Mouse (Mus musculus) stomach, adult 2 months (tissue): ENCODE measurements around the gene Hck. TPM values are rescaled to one million over a fixed set of nuclear protein-coding genes. Genes with fewer than 3 reads are reported as not detected.

Experiments used
- polyA plus RNA-seq: library from polyadenylated mRNA; depleted of rRNA; stranded (reverse); fragments of >200 nt; gene quantifications from 2 replicates; pipeline ENCODE4 v1.2.3, GENCODE M21; 2012; rRNA removed

Gene Hck
- 5.2 and 7.3 TPM in 2 replicates for polyA plus RNA-seq

GRCm38 (mm10) chr2:153108313-153109264, at the start of gene Hck:
TSS of gene Hck (plus strand) at chr2:153108468.

DNA sequence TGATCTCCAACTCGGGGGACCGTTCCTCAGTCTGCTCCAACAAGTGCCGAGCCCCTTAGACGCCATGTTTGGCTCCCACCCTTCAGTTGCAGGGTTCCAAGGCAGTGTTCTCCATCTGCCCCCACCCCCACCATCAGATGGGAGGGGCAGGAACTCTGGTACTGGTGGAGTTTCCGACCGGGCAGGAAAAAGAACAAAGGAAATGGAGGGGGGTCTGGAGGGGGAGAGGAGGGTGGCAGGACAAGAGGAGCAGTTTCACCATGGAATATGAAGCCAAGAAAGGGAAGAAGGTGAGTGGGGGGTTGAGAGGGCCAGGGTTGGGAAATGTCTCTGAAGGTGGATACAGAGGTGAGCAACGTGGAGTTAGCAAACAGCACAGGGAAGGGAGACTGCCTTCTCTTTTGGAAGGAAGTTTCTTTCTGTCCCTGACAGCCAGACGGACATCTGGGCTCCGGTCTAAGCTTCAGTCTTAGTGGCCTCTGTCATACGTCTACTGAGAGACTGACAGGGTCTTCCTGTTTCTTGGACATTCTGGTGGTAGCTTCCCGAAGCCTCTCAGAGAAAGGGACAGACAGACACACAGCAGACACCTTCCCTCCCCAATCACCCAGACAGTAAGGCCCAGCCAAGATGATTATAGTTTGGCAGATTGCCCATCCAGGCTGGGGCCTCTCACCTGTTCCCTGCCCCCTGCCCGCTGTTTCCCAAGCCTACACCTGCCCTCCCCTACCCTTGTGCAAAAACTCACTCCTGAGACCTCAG, 42.3 kb upstream of the Hck start, which contains the start of gene Ccm2l:
Gene Ccm2l (plus strand): TSS at position 209 of the 762 bp plus-strand sequence.

GRCm38 (mm10) chr2:153160844-153161683, 52.8 kb downstream of the Hck start, which contains the start of gene Tm9sf4:
TSS of gene Tm9sf4 (plus strand) at chr2:153161303.

Other genes with a start within 250 kb of the Hck start
- gene Mylk2, start 197.1 kb upstream of the Hck start, polyA plus RNA-seq, result 1.0 and 1.5 TPM in 2 replicates
- 3.9 and 5.3 TPM in 2 replicates for gene Foxs1, start 175.3 kb upstream of the Hck start, polyA plus RNA-seq
- 0.03 and 0.04 TPM in 2 replicates for gene Dusp15, start 156.8 kb upstream of the Hck start, polyA plus RNA-seq
- not detected in 2 replicates for gene Ttll9, start 146.0 kb upstream of the Hck start, polyA plus RNA-seq
- gene Pdrg1, start 93.0 kb upstream of the Hck start, polyA plus RNA-seq, result 12.1 and 14.0 TPM in 2 replicates
- gene Xkr7, start 76.6 kb upstream of the Hck start, polyA plus RNA-seq, result 0.08 and 0.30 TPM in 2 replicates
- 7.9 and 12.4 TPM in 2 replicates for gene Ccm2l, start 42.5 kb upstream of the Hck start, polyA plus RNA-seq
- gene Tm9sf4, start 52.8 kb downstream of the Hck start, polyA plus RNA-seq, result 25.3 and 35.7 TPM in 2 replicates
- 0.91 and 1.3 TPM in 2 replicates for gene Tspyl3, start 117.0 kb downstream of the Hck start, polyA plus RNA-seq
- 3.7 and 5.1 TPM in 2 replicates for gene Plagl2, start 133.0 kb downstream of the Hck start, polyA plus RNA-seq
- 4.0 and 5.0 TPM in 2 replicates for gene Pofut1, start 133.1 kb downstream of the Hck start, polyA plus RNA-seq
- gene Kif3b, start 182.9 kb downstream of the Hck start, polyA plus RNA-seq, result 1.3 and 1.9 TPM in 2 replicates
- 1.9 and 3.1 TPM in 2 replicates for gene Asxl1, start 237.4 kb downstream of the Hck start, polyA plus RNA-seq